Mouse (Mus musculus) CH12.LX (cell line): ENCODE data around the gene Drc3. TPM values are rescaled to one million over a fixed set of nuclear protein-coding genes. Genes with fewer than 3 reads are reported as not detected.
A peak's percentile ranks its signal among the peaks of the same experiment; 100 is the strongest.

Source experiments
- DNase-seq: peaks from one replicate; pipeline ENCODE4 v3.0.0-alpha.2; 2013; ENCODE audit errors: extremely low read depth
- H3K27ac ChIP-seq: 2 replicates; pipeline ENCODE4 v1.5.1; 2012; ENCODE audit warnings: low read depth, mild to moderate bottlenecking, control low read depth, moderate library complexity; ENCODE audit not compliant: insufficient read depth
- H3K27me3 ChIP-seq: replicated peaks from 2 replicates; pipeline ENCODE3; 2012; ENCODE audit warnings: inconsistent platforms
- H3K36me3 ChIP-seq, 2 experiments: replicated peaks in 1 of 2; 2 replicates each; pipeline versions ENCODE3 to v1.6.1; 2012; ENCODE audit warnings: inconsistent platforms in 1 of 2, low read length in 1 of 2, mild to moderate bottlenecking in 1 of 2, mixed read lengths in 1 of 2, moderate library complexity in 1 of 2; ENCODE audit not compliant: control insufficient read depth in 1 of 2, insufficient read depth in 1 of 2
- H3K4me1 ChIP-seq, 2 experiments: 2 replicates each; pipeline ENCODE4 v1.6.1; 2012; ENCODE audit warnings: inconsistent platforms in 1 of 2, moderate library complexity in 1 of 2; ENCODE audit not compliant: insufficient read depth in 2 of 2, control insufficient read depth in 1 of 2
- H3K4me2 ChIP-seq: 2 replicates; pipeline ENCODE4 v1.6.1; 2012; ENCODE audit warnings: low read depth, mild to moderate bottlenecking, control low read depth; ENCODE audit not compliant: poor library complexity, insufficient read depth, severe bottlenecking
- H3K4me3 ChIP-seq, 3 experiments: fragments of 150-350 bp in 1 of 3; sonication (generic) in 1 of 3; replicated peaks in 1 of 3; 2 replicates each; pipeline versions ENCODE3 to v1.5.1; 2011 to 2012; ENCODE audit warnings: low read depth in 2 of 3, low read length in 2 of 3, mild to moderate bottlenecking in 2 of 3, moderate library complexity in 2 of 3, control low read depth in 1 of 3, improper control_type of control experiment in 1 of 3, inconsistent platforms in 1 of 3, mixed read lengths in 1 of 3; ENCODE audit not compliant: poor library complexity in 1 of 3
- H3K79me2 ChIP-seq: replicated peaks from 2 replicates; pipeline ENCODE4 v1.6.1; 2012; ENCODE audit warnings: mild to moderate bottlenecking, moderate library complexity; ENCODE audit not compliant: control insufficient read depth, poor library complexity, insufficient read depth, severe bottlenecking; ENCODE audit errors: extremely low read depth
- H3K9ac ChIP-seq: 2 replicates; pipeline ENCODE4 v1.6.1; 2012; ENCODE audit warnings: low read depth, mild to moderate bottlenecking, control low read depth, moderate library complexity; ENCODE audit not compliant: insufficient read depth
- H3K9me3 ChIP-seq: replicated peaks from 2 replicates; pipeline ENCODE3; 2012; ENCODE audit warnings: low read length, inconsistent platforms, mixed read lengths
- BHLHE40 ChIP-seq: IDR thresholded peaks from 2 replicates; pipeline ENCODE4 v1.6.1; 2011; ENCODE audit warnings: mild to moderate bottlenecking, low read depth, low read length, improper control_type of control experiment
- CHD1 ChIP-seq: IDR thresholded peaks from 2 replicates; pipeline ENCODE4 v1.6.1; 2012; ENCODE audit warnings: low read depth, low read length, improper control_type of control experiment, inconsistent platforms
- CHD2 ChIP-seq: IDR thresholded peaks from 2 replicates; pipeline ENCODE4 v1.6.1; 2011; ENCODE audit warnings: low read length, improper control_type of control experiment
- CTCF ChIP-seq, 2 experiments: IDR thresholded peaks in 1 of 2; conservative IDR thresholded peaks in 1 of 2; 2 replicates each; pipeline ENCODE4 v1.5.1; 2011 to 2012; ENCODE audit warnings: low read depth in 2 of 2, low read length in 2 of 2, improper control_type of control experiment in 1 of 2, inconsistent platforms in 1 of 2, mild to moderate bottlenecking in 1 of 2, moderate library complexity in 1 of 2
- E2F4 ChIP-seq: IDR thresholded peaks from 2 replicates; pipeline ENCODE4 v1.6.1; 2011; ENCODE audit warnings: low read depth, low read length, improper control_type of control experiment; ENCODE audit not compliant: insufficient replicate concordance
- EP300 ChIP-seq: IDR thresholded peaks from 2 replicates; pipeline ENCODE4 v1.6.1; 2011; ENCODE audit warnings: low read length, improper control_type of control experiment
- ETS1 ChIP-seq: conservative IDR thresholded peaks from 2 replicates; pipeline ENCODE4 v1.6.1; 2012; ENCODE audit warnings: low read depth, mild to moderate bottlenecking, inconsistent platforms, low read length, improper control_type of control experiment, moderate library complexity
- GABPA ChIP-seq: IDR thresholded peaks from 2 replicates; pipeline ENCODE4 v1.6.1; 2012; ENCODE audit warnings: low read depth, low read length, improper control_type of control experiment, inconsistent platforms; ENCODE audit not compliant: insufficient replicate concordance
- HCFC1 ChIP-seq: IDR thresholded peaks from 2 replicates; pipeline ENCODE4 v1.6.1; 2012; ENCODE audit warnings: low read depth, mild to moderate bottlenecking, inconsistent platforms, low read length, improper control_type of control experiment
- IRF4 ChIP-seq: IDR thresholded peaks from 2 replicates; pipeline ENCODE4 v1.6.1; 2014; ENCODE audit warnings: low read depth, mild to moderate bottlenecking, inconsistent platforms, low read length, improper control_type of control experiment
- JUN ChIP-seq: IDR thresholded peaks from 2 replicates; pipeline ENCODE4 v1.6.1; 2011; ENCODE audit warnings: low read depth, mild to moderate bottlenecking, low read length, improper control_type of control experiment, moderate library complexity; ENCODE audit not compliant: insufficient read depth
- KAT2A ChIP-seq: IDR thresholded peaks from 2 replicates; pipeline ENCODE4 v1.6.1; 2012; ENCODE audit warnings: low read length, improper control_type of control experiment, inconsistent platforms; ENCODE audit not compliant: insufficient replicate concordance
- MAFK ChIP-seq: IDR thresholded peaks from 2 replicates; pipeline ENCODE4 v1.6.1; 2011; ENCODE audit warnings: low read length, improper control_type of control experiment; ENCODE audit not compliant: insufficient replicate concordance
- MAZ ChIP-seq: IDR thresholded peaks from 2 replicates; pipeline ENCODE4 v1.6.1; 2012; ENCODE audit warnings: low read depth, mild to moderate bottlenecking, inconsistent platforms, low read length, improper control_type of control experiment, moderate library complexity
- MEF2A ChIP-seq: IDR thresholded peaks from 2 replicates; pipeline ENCODE4 v1.6.1; 2014; ENCODE audit warnings: low read depth, mild to moderate bottlenecking, inconsistent platforms, low read length, improper control_type of control experiment, borderline replicate concordance
- MXI1 ChIP-seq: IDR thresholded peaks from 2 replicates; pipeline ENCODE4 v1.6.1; 2011; ENCODE audit warnings: mild to moderate bottlenecking, low read depth, low read length, improper control_type of control experiment
- MYC ChIP-seq: IDR thresholded peaks from 2 replicates; pipeline ENCODE4 v1.6.1; 2011; ENCODE audit warnings: low read depth, mild to moderate bottlenecking, improper control_type of control experiment, low read length
- NRF1 ChIP-seq: IDR thresholded peaks from 2 replicates; pipeline ENCODE4 v1.6.1; 2014; ENCODE audit warnings: low read depth, mild to moderate bottlenecking, inconsistent platforms, low read length, improper control_type of control experiment, moderate library complexity
- PAX5 ChIP-seq: IDR thresholded peaks from 2 replicates; pipeline ENCODE4 v1.6.1; 2012; ENCODE audit warnings: low read length, inconsistent platforms, mixed read lengths
- POLR2A ChIP-seq: IDR thresholded peaks from 2 replicates; pipeline ENCODE4 v1.6.1; 2011; ENCODE audit warnings: low read depth, mild to moderate bottlenecking, improper control_type of control experiment, low read length
- POLR2AphosphoS2 ChIP-seq: IDR thresholded peaks from 2 replicates; pipeline ENCODE4 v1.6.1; 2011; ENCODE audit warnings: low read depth, low read length, improper control_type of control experiment
- RAD21 ChIP-seq: IDR thresholded peaks from 2 replicates; pipeline ENCODE4 v1.6.1; 2011; ENCODE audit warnings: low read depth, mild to moderate bottlenecking, low read length, improper control_type of control experiment, moderate library complexity
- SMC3 ChIP-seq: IDR thresholded peaks from 2 replicates; pipeline ENCODE4 v1.6.1; 2011; ENCODE audit warnings: low read depth, low read length, improper control_type of control experiment
- TCF12 ChIP-seq: IDR thresholded peaks from 2 replicates; pipeline ENCODE4 v1.6.1; 2014; ENCODE audit warnings: low read depth, mild to moderate bottlenecking, inconsistent platforms, low read length, improper control_type of control experiment
- UBTF ChIP-seq: IDR thresholded peaks from 2 replicates; pipeline ENCODE4 v1.6.1; 2012; ENCODE audit warnings: low read depth, mild to moderate bottlenecking, inconsistent platforms, low read length, improper control_type of control experiment, moderate library complexity
- USF1 ChIP-seq: IDR thresholded peaks from 2 replicates; pipeline ENCODE4 v1.6.1; 2014; ENCODE audit warnings: low read depth, mild to moderate bottlenecking, inconsistent platforms, low read length, improper control_type of control experiment
- ZKSCAN1 ChIP-seq: IDR thresholded peaks from 2 replicates; pipeline ENCODE4 v1.6.1; 2012; ENCODE audit warnings: low read depth, inconsistent platforms, low read length, improper control_type of control experiment, borderline replicate concordance
- ZMIZ1 ChIP-seq: IDR thresholded peaks from 2 replicates; pipeline ENCODE4 v1.6.1; 2012; ENCODE audit warnings: low read depth, mild to moderate bottlenecking, inconsistent platforms, low read length, improper control_type of control experiment
- ZNF384 ChIP-seq: IDR thresholded peaks from 2 replicates; pipeline ENCODE4 v1.6.1; 2012; ENCODE audit warnings: low read depth, low read length, improper control_type of control experiment, inconsistent platforms
- dilution Hi-C: fragments of 300-500 bp; cut with MboI; formaldehyde crosslinking; loops from 2 replicates; pipeline ENCODE4 v1.14.3; 2020; ENCODE audit warnings: low sequenced_read_pairs; ENCODE audit not compliant: extremely low pct_unique_long_range_greater_than_20kb, extremely low pct_ligation_motif_present
- in situ Hi-C: fragments of 300-500 bp; cut with MboI; formaldehyde crosslinking; loops from 3 replicates; pipeline ENCODE4 v1.14.3; 2019; ENCODE audit warnings: low sequenced_read_pairs, low pct_ligation_motif_present, low pct_unique_long_range_greater_than_20kb, mixed read lengths
- polyA plus RNA-seq: library from polyadenylated mRNA; unstranded; fragments of >175 nt; gene quantifications from 2 replicates; pipeline ENCODE4 v1.2.1, GENCODE M21; 2012; ENCODE audit warnings: low read depth; ENCODE audit not compliant: insufficient read length
- total RNA-seq, 2 experiments: library from RNA; depleted of rRNA; stranded (reverse); fragments of 300-350 nt in 1 of 2; fragments of >200 nt in 1 of 2; gene quantifications; 2 replicates each; pipeline ENCODE4 v1.2.3; 2012 to 2014

The Drc3 gene
- total and polyA plus RNA-seq, 3 experiments: 1.4 to 3.9 (median 1.9) TPM

- peak; percentile 30 for DNase-seq
- Histone ChIP-seq H3K4me1 (peaks cover 7 to 57% of the 10 kb centered on the region in 2 experiments), H3K9me3 (no peaks in the 10 kb centered on the region), H3K9ac (peak overlapping the region; percentile 87), H3K36me3 (peaks cover 0 to 30% of the 10 kb centered on the region in 2 experiments), H3K4me2 (peak overlapping the region; percentile 86), H3K27me3 (no peaks in the 10 kb centered on the region), H3K79me2 (peaks cover 35% of the 10 kb centered on the region), H3K27ac (no peak overlapping the region), H3K4me3 (peak overlapping the region; percentile 80 to 94 (median 87))
- in situ Hi-C loops (loop anchor here (5.0 to 25.0 kb wide), 3 partner anchors 164 to 331 kb away; no protein-coding TSS in a partner anchor), dilution Hi-C loops (no loop called here)
- TF ChIP-seq PAX5 (no peak), MXI1 (no peak), EP300 (no peak), IRF4 (no peak)
Observed at GRCm38 (mm10) chr11:60418473-60418803, 65.3 kb downstream of the Drc3 start.

GRCm38 (mm10) chr11:60422046-60422668 lies 69.0 kb downstream of the Drc3 start:
- no peaks in the 10 kb centered on the region for H3K27me3 ChIP-seq
- no peaks in the 10 kb centered on the region for H3K9me3 ChIP-seq
- no peak overlapping the region for H3K27ac ChIP-seq
- peaks cover 3 to 37% of the 10 kb centered on the region in 2 experiments for H3K36me3 ChIP-seq
- in situ Hi-C loops: loop anchor here (25.0 kb wide), 1 partner anchor 335 kb away; no protein-coding TSS in a partner anchor
- no peak overlapping the region for H3K4me3 ChIP-seq
- H3K9ac ChIP-seq: no peak overlapping the region
- dilution Hi-C loops: no loop called here
- peaks cover 8% of the 10 kb centered on the region; the same call in 1 of the 2 replicates for H3K79me2 ChIP-seq
- TF ChIP-seq ZNF384 (peak; percentile 96), E2F4 (no peak), MXI1 (no peak), BHLHE40 (no peak), MAFK (no peak), EP300 (no peak), MEF2A (no peak), JUN (no peak), UBTF (no peak), POLR2A (no peak), RAD21 (peak; percentile 35), MAZ (no peak), ETS1 (no peak), MYC (no peak), KAT2A (no peak), ZKSCAN1 (no peak), ZMIZ1 (no peak), GABPA (no peak), HCFC1 (no peak), CHD2 (no peak), CHD1 (no peak), NRF1 (no peak), CTCF (conservative IDR thresholded peaks at IDR 0.05 in 1 of 2, IDR thresholded peaks at IDR 0.05 in 1 of 2; ENCODE audit: low read depth in 2 of 2, low read length in 2 of 2) (peak in 1 of 2 experiments; percentile 57; a peak in 2 of 4 replicates), SMC3 (peak; percentile 54), TCF12 (no peak), USF1 (no peak), POLR2AphosphoS2 (no peak)
- peak; percentile 57 for DNase-seq
- peaks cover 5 to 36% of the 10 kb centered on the region in 2 experiments for H3K4me1 ChIP-seq
- no peak overlapping the region for H3K4me2 ChIP-seq
